Mouse (Mus musculus): Measurements from ENCODE around the gene Kcnj5. TPM values are rescaled to one million over a fixed set of nuclear protein-coding genes. Genes with fewer than 3 reads are reported as not detected.
A peak's percentile ranks its signal among the peaks of the same experiment; 100 is the strongest.

Kcnj5 gene
- polyA plus RNA-seq, 1 experiment from 2014 or later: 0.22 TPM

DNA sequence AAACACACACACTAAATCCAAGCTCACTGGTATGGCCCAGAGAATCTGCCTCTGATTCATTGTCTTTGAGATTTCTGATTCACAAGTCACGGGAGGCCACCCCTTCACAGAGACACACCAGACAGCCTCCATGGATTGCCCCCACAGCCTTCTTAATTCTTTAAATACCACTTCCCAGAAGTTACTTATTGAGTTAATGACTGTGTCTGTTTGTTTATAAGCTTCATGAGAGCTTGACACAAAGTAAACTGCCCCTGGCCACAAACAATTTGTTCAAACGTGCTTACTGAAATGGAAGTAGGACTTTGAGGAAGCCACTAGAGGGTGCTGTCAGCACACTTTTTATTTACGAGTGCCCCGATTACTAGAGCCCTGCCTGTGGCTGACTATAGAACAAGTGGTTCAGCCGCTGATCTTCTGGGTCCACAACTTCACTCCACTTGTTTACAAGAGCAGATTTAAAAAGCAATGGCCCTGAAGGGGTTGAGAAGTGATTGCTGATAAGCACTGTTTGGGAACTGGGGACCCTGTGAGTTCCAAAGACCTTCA is 72.2 kb downstream of the Kcnj5 start:
- Histone ChIP-seq H3K4me2 (replicated peaks) (no peak overlapping the region), H3K4me1 (no peaks in the 10 kb centered on the region), H3K9ac (replicated peaks) (no peak overlapping the region), H3K27me3 (no peaks in the 10 kb centered on the region; the same call in none of the 2 replicates), H3K4me3 (no peak overlapping the region), H3K36me3 (no peaks in the 10 kb centered on the region), H3K27ac (replicated peaks) (no peak overlapping the region), H3K9me3 (0 out of 2 replicates have a peak, but pooled peaks cover under 1% of the 10 kb centered on the region)
- ATAC-seq (ENCODE audit: low FRiP score, low read depth): peak; percentile 68
- 15% methylated on average over 5 of the region's 5 CpGs for WGBS

Other genes starting within 250 kb of the Kcnj5 start
- 7.0 and 7.4 TPM in 2 replicates for gene Arhgap32, start 228.2 kb downstream of the Kcnj5 start, polyA plus RNA-seq (2016; fragmentation: Nextera tagmentation; extraction: Ambion mirVana)
- gene Kcnj1, start 28.1 kb upstream of the Kcnj5 start, polyA plus RNA-seq (2016; fragmentation: Nextera tagmentation; extraction: Ambion mirVana): not detected in 2 replicates
- 10.9 and 11.0 TPM in 2 replicates for gene Fli1, start 198.5 kb upstream of the Kcnj5 start, polyA plus RNA-seq (2016; fragmentation: Nextera tagmentation; extraction: Ambion mirVana)

Data from midbrain, embryonic 12.5 days (tissue).